Mouse (Mus musculus) neural tube, embryonic 13.5 days (tissue): ENCODE data around the gene Gaa. TPM values are rescaled to one million over a fixed set of nuclear protein-coding genes. Genes with fewer than 3 reads are reported as not detected.
A peak's percentile ranks its signal among the peaks of the same experiment; 100 is the strongest.

Source experiments
- ATAC-seq: fragments of 200-750 bp; cut with Nextera tagmentation; 2 replicates; pipeline ENCODE4 v1.8.0; 2017; ENCODE audit warnings: low read depth, mild to moderate bottlenecking, moderate TSS enrichment, moderate library complexity
- H3K27ac ChIP-seq: fragments of 300-500 bp; sonication (generic); replicated peaks from 2 replicates; pipeline ENCODE4 v1.5.1; 2015; ENCODE audit warnings: moderate library complexity, mild to moderate bottlenecking, inconsistent platforms
- H3K27me3 ChIP-seq: fragments of 300-500 bp; sonication (generic); 2 replicates; pipeline ENCODE4 v1.6.1; 2015; ENCODE audit warnings: mild to moderate bottlenecking, inconsistent platforms
- H3K36me3 ChIP-seq: fragments of 300-500 bp; sonication (generic); 2 replicates; pipeline ENCODE4 v1.6.1; 2015; ENCODE audit warnings: mild to moderate bottlenecking, inconsistent platforms
- H3K4me1 ChIP-seq: fragments of 300-500 bp; sonication (generic); replicated peaks from 2 replicates; pipeline ENCODE4 v1.6.1; 2015; ENCODE audit warnings: inconsistent platforms
- H3K4me2 ChIP-seq: fragments of 300-500 bp; sonication (generic); 2 replicates; pipeline ENCODE4 v1.6.1; 2015; ENCODE audit warnings: inconsistent platforms, mild to moderate bottlenecking, moderate library complexity
- H3K4me3 ChIP-seq: fragments of 300-500 bp; sonication (generic); 2 replicates; pipeline ENCODE4 v1.5.1; 2015; ENCODE audit warnings: mild to moderate bottlenecking, inconsistent platforms
- H3K9ac ChIP-seq: fragments of 300-500 bp; sonication (generic); 2 replicates; pipeline ENCODE4 v1.6.1; 2015; ENCODE audit warnings: moderate library complexity, mild to moderate bottlenecking, inconsistent platforms
- H3K9me3 ChIP-seq: fragments of 300-500 bp; sonication (generic); 2 replicates; pipeline ENCODE4 v1.6.1; 2016; ENCODE audit warnings: inconsistent platforms
- WGBS: fragments of 180-500 bp; shearing (Covaris S2); methylation state at CpG from one replicate; pipeline ENCODE4 v1.1.7; 2015; 5-methylcytosine and 5-hydroxymethylcytosine counted together
- polyA plus RNA-seq: library from polyadenylated mRNA; unstranded; fragments of >200 nt; fragmentation: Nextera tagmentation; extraction: Ambion mirVana; gene quantifications from 2 replicates; pipeline ENCODE4 v1.2.1, GENCODE M21; 2015

Gene Gaa
- polyA plus RNA-seq: 58.0 and 62.5 TPM in 2 replicates

GRCm38 (mm10) chr11:119267768-119268556 lies at the start of gene Gaa:
Gaa (plus strand) TSS chr11:119267887.
- ATAC-seq: peak; percentile 85
- H3K36me3 ChIP-seq: peaks cover 39% of the 10 kb centered on the region
- no peaks in the 10 kb centered on the region for H3K9me3 ChIP-seq
- peaks cover 31% of the 10 kb centered on the region for H3K4me1 ChIP-seq
- H3K9ac ChIP-seq: peak within 1 kb of the TSS; percentile 86
- peak within 1 kb of the TSS; percentile 84 for H3K4me2 ChIP-seq
- peak within 1 kb of the TSS; percentile 62 for H3K4me3 ChIP-seq
- H3K27me3 ChIP-seq: no peaks in the 10 kb centered on the region
- peak within 1 kb of the TSS; percentile 39; the same call in 1 of the 2 replicates for H3K27ac ChIP-seq
- WGBS: 5% methylated on average over 52 of the region's 52 CpGs

DNA sequence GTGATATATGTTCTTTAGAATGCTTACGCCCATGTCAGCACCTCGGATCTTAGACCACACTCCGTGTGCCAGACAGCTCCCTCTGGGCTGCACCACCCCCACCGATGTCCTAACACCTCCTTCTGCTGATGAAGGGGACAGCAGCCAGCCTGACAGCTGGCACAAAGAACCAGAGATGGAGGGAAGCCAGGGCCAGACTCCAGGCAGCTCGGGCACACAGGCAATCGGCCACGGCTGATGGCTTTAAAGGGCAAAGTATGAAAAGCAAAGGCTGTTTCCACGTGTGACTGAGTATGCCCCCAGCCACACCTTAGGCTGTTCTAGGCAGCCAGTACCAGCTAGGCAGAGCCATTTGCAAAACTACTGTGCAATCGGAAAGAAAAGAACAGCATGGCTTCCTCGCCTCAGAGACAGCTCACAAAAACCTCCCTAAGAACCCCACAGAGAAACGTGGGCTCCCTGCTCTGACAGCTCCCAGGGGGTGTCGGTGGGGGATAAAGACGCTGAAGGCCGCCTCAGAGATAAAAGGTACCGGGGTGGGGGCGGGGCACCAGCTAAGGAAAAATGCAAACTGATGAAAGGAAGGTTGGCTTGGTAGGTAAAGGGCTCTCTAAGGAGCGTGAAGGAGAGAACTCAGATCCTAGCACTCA lies 47.7 kb upstream of the Gaa start:
- no peaks in the 10 kb centered on the region for H3K9me3 ChIP-seq
- peak overlapping the region; percentile 49 for H3K9ac ChIP-seq
- 0 out of 2 replicates have a peak, but pooled peaks have one; percentile 19 for ATAC-seq
- WGBS: 9% methylated on average over 17 of the region's 17 CpGs
- H3K36me3 ChIP-seq: no peaks in the 10 kb centered on the region
- H3K27me3 ChIP-seq: no peaks in the 10 kb centered on the region
- H3K4me2 ChIP-seq: peak overlapping the region; percentile 36
- peak overlapping the region; percentile 79 for H3K27ac ChIP-seq
- peaks cover 93% of the 10 kb centered on the region for H3K4me1 ChIP-seq
- H3K4me3 ChIP-seq: no peak overlapping the region

GRCm38 (mm10) chr11:119221812-119222510 lies 45.7 kb upstream of the Gaa start:
- no peak for ATAC-seq
- no peaks in the 10 kb centered on the region for H3K27me3 ChIP-seq
- no peak overlapping the region; the same call in 1 of the 2 replicates for H3K9ac ChIP-seq
- H3K27ac ChIP-seq: no peak overlapping the region
- H3K36me3 ChIP-seq: no peaks in the 10 kb centered on the region
- H3K4me3 ChIP-seq: no peak overlapping the region
- no peaks in the 10 kb centered on the region for H3K9me3 ChIP-seq
- H3K4me2 ChIP-seq: no peak overlapping the region
- H3K4me1 ChIP-seq: peaks cover 93% of the 10 kb centered on the region
- 47% methylated on average over 10 of the region's 11 CpGs for WGBS

DNA sequence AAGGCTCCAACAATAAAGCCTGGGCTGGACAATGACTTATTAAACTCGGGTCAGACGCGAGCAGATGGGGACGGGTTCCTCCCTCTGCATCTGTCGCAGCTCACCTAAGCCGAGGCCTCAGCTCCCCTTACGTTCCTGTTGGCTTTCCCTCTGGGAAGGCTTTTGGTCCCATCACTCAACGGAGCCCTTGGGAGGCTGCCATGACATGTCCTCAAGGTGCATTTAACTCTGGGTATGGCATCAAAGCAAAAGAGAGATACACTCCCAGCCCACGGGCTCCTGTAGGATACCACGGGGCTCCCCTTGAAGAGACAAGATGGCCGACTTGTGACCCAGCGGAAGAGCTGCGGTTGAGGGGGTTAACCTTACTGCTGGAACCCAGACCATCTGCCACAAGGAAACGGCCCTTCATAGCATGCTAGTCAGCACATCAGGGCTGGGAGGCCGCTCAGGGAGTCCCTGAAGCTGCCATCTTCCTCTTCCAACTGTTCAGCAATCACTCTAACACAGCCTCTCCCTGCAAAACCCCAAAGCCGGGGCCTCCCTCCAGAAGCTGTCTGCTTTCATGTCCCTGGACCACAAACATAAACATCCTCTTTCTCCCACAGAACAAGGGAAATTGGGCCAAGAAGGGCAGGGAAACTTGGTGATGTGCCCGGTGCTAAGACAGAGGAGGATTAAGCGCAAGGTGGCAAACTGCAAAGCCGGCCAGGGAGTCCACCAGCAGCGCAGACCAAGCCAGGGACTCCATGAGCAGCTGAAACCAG lies 44.4 kb upstream of the Gaa start:
- H3K27me3 ChIP-seq: no peaks in the 10 kb centered on the region
- no peaks in the 10 kb centered on the region for H3K36me3 ChIP-seq
- H3K4me2 ChIP-seq: no peak overlapping the region
- no peak overlapping the region for H3K4me3 ChIP-seq
- no peak for ATAC-seq
- WGBS: 73% methylated on average over 20 of the region's 20 CpGs
- no peaks in the 10 kb centered on the region for H3K9me3 ChIP-seq
- H3K4me1 ChIP-seq: peaks cover 90% of the 10 kb centered on the region
- no peak overlapping the region for H3K9ac ChIP-seq
- peak overlapping the region; percentile 64 for H3K27ac ChIP-seq

DNA sequence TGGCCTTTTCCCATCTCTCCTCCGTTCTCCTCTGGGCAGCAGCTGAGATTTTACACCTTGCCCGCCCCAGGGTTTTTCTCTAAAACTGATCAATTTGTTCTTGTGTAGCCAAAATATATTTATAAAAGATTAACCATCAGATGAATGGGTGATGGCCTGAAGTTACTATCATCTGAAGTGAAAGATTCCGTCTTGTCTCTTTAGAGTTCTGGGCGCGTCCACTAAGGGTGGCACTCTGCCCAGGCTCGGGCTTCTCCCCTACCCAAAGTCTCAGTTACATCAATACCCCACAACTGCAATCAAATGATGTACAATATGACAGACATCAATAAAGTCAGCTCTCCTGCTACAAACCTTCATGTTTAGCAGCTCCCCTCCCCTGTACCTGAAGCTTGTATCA lies 42.8 kb upstream of the Gaa start:
- Histone ChIP-seq H3K9ac (no peak overlapping the region), H3K4me1 (peaks cover 92% of the 10 kb centered on the region), H3K4me2 (no peak overlapping the region), H3K27ac (no peak overlapping the region), H3K4me3 (no peak overlapping the region), H3K36me3 (no peaks in the 10 kb centered on the region), H3K27me3 (no peaks in the 10 kb centered on the region), H3K9me3 (no peaks in the 10 kb centered on the region)
- ATAC-seq: no peak
- 94% methylated on average over 6 of the region's 6 CpGs for WGBS

- 0 out of 2 replicates have a peak overlapping the region, but pooled peaks have one; percentile 74 for H3K4me3 ChIP-seq
- no peaks in the 10 kb centered on the region for H3K27me3 ChIP-seq
- H3K36me3 ChIP-seq: no peaks in the 10 kb centered on the region
- H3K4me2 ChIP-seq: peak overlapping the region; percentile 99
- H3K9ac ChIP-seq: peak overlapping the region; percentile 52; the same call in 1 of the 2 replicates
- no peak overlapping the region; the same call in 1 of the 2 replicates for H3K27ac ChIP-seq
- no peak for ATAC-seq
- no peaks in the 10 kb centered on the region for H3K9me3 ChIP-seq
- WGBS: 56% methylated on average over 9 of the region's 9 CpGs
- peaks cover 92% of the 10 kb centered on the region for H3K4me1 ChIP-seq
Measured at GRCm38 (mm10) chr11:119225634-119226033, 42.1 kb upstream of the Gaa start.

GRCm38 (mm10) chr11:119227591-119227990 lies 40.1 kb upstream of the Gaa start:
- Histone ChIP-seq H3K9me3 (no peaks in the 10 kb centered on the region), H3K36me3 (peaks cover 11% of the 10 kb centered on the region; the same call in 1 of the 2 replicates), H3K27me3 (no peaks in the 10 kb centered on the region), H3K4me2 (peak overlapping the region; percentile 99), H3K4me1 (peaks cover 78% of the 10 kb centered on the region), H3K4me3 (peak overlapping the region; percentile 74), H3K27ac (peak overlapping the region; percentile 87), H3K9ac (peak overlapping the region; percentile 88)
- WGBS: 3% methylated on average over 12 of the region's 12 CpGs
- no peak for ATAC-seq

DNA sequence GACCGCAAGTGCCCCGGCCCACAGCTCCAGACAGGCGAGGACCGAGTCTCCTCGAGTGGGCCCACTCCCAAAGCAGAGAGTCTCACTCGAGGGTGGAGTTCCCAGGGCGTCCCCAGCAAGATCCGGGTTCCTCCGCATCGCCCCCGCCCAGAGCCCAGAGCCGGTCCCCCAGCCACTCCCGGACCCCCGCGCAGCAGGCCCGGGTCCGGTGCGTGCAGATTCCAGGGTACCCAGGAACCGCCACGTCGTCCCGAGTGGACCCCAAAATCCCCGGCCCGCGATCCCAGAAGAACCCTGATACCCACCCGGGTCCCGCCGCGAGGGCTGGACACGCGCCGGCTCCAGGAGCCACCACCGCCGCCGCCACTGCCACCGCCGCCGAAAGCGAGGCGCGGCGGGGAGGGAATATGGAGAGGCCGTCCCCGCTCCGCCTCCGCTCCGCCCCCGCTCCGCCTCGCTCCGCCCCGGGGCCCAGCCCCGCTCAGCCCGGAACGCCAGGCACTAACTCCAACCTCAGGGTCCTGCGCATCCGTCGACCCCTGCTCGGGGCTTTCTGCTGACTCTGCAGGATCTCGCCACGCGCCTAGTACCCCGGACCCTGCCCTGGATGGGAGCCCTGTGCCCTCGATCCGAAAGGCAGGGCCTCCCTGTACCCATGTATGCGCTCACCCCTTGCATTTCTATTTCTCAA lies 39.5 kb upstream of the Gaa start, which contains the start of the genes Tbc1d16 and Ccdc40:
Tbc1d16 (minus strand) TSS at position 409 of the 691 bp plus-strand sequence.
Ccdc40 (plus strand) TSS at position 482 of the 691 bp plus-strand sequence.
- Histone ChIP-seq H3K27ac (peak within 1 kb of the TSS; percentile 87), H3K36me3 (peaks cover 14% of the 10 kb centered on the region; the same call in 1 of the 2 replicates), H3K4me3 (peak within 1 kb of the TSS; percentile 74), H3K4me2 (peak within 1 kb of the TSS; percentile 99), H3K9me3 (no peaks in the 10 kb centered on the region), H3K9ac (peak within 1 kb of the TSS; percentile 88), H3K27me3 (no peaks in the 10 kb centered on the region), H3K4me1 (peaks cover 72% of the 10 kb centered on the region)
- 1% methylated on average over 40 of the region's 66 CpGs for whole genome bisulfite sequencing
- peak; percentile 93 for ATAC-seq

DNA sequence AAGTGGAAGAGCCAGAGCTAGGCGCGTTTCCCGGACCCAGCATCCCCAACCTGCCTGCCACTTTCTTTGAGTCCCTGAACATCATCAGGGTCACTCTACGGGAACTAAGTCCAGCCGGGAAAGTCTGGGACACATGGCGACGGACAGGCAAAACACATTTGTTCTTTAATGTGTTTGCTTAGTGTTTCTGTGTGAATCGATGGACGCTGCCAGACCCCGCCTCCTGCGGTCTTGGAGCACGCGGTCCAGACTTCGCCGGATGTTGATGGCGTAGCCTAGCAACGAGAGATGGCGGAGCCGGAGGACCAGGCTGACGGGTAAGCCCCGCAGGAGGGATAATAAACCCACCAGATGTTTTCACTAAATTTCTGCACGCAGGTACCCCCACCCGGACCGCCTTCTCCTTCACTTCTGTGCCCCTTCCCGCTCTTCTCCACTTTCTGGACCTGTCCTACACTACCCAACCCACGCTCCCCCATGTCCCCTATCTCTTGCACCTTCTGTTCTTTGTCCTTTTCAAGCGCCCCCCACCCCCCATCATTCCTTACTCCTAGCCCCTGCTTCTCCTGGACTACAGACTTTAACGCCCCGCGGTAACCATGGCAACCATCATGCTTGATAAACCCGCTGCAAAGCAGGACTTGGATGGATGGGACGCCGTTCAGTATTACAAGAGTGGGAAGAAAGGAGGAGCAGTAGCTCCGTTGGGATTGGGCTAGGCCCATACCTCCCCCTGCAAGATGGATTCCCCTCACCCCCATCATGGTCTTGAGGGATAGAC lies 38.7 kb upstream of the Gaa start:
- Histone ChIP-seq H3K9me3 (no peaks in the 10 kb centered on the region), H3K27me3 (no peaks in the 10 kb centered on the region), H3K4me1 (peaks cover 64% of the 10 kb centered on the region), H3K36me3 (peaks cover 14% of the 10 kb centered on the region; the same call in 1 of the 2 replicates), H3K9ac (peak overlapping the region; percentile 88), H3K4me2 (peak overlapping the region; percentile 99), H3K27ac (peak overlapping the region; percentile 87), H3K4me3 (peak overlapping the region; percentile 74)
- 1% methylated on average over 34 of the region's 34 CpGs for WGBS
- ATAC-seq: peak; percentile 93

DNA sequence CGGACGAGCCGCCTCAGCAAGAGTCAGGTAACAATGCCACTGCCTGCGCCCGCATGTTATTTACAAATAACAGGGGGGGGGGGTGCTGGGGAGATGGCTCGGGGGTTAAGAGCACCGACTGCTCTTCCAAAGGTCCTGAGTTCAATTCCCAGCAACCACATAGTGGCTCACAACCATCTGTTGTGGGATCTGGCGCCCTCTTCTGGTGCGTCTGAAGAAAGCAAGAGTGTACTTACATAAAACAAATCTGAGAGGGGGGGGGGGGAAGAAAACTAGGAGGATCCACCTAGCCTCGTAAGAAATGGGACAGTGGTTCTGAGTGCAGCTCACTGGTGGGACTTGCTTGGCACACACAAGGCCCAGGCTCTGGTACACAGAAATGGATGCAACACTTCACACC lies 32.9 kb upstream of the Gaa start:
- no peak overlapping the region for H3K4me2 ChIP-seq
- ATAC-seq: no peak
- no peak overlapping the region for H3K27ac ChIP-seq
- peaks cover 30% of the 10 kb centered on the region for H3K4me1 ChIP-seq
- WGBS: 93% methylated on average over 10 of the region's 10 CpGs
- H3K4me3 ChIP-seq: no peak overlapping the region
- H3K9ac ChIP-seq: no peak overlapping the region
- H3K27me3 ChIP-seq: no peaks in the 10 kb centered on the region
- H3K9me3 ChIP-seq: no peaks in the 10 kb centered on the region
- H3K36me3 ChIP-seq: peaks cover 32% of the 10 kb centered on the region
